Mouse (Mus musculus) heart, postnatal 0 days (tissue): Measurements from ENCODE around the gene Esam. TPM values are rescaled to one million over a fixed set of nuclear protein-coding genes. Genes with fewer than 3 reads are reported as not detected.

Experiments
- ATAC-seq: fragments of 200-750 bp; cut with Nextera tagmentation; 2 replicates; pipeline ENCODE4 v1.8.0; 2017; ENCODE audit warnings: low read depth, moderate number of reproducible peaks, moderate library complexity; ENCODE audit not compliant: insufficient read depth
- DNase-seq: peaks from one replicate; pipeline ENCODE4 v3.0.0-alpha.2; 2016; ENCODE audit warnings: low spot score
- H3K27ac ChIP-seq: fragments of 300-500 bp; sonication (generic); 2 replicates; pipeline ENCODE4 v1.5.1; 2014; ENCODE audit warnings: low read depth, mild to moderate bottlenecking
- H3K27me3 ChIP-seq: fragments of 300-500 bp; sonication (generic); 2 replicates; pipeline ENCODE4 v1.6.1; 2014; ENCODE audit warnings: low read length, mixed read lengths; ENCODE audit not compliant: control insufficient read depth, insufficient read depth
- H3K36me3 ChIP-seq: fragments of 300-500 bp; sonication (generic); replicated peaks from 2 replicates; pipeline ENCODE4 v1.6.1; 2014; ENCODE audit warnings: low read length, mixed read lengths; ENCODE audit not compliant: control insufficient read depth, insufficient read depth
- H3K4me1 ChIP-seq: fragments of 300-500 bp; sonication (generic); 2 replicates; pipeline ENCODE4 v1.6.1; 2014; ENCODE audit warnings: antibody characterized with exemption; ENCODE audit not compliant: control insufficient read depth, insufficient read depth
- H3K4me2 ChIP-seq: fragments of 300-500 bp; sonication (generic); 2 replicates; pipeline ENCODE4 v1.6.1; 2014; ENCODE audit warnings: low read depth, mild to moderate bottlenecking, low read length, moderate library complexity
- H3K4me3 ChIP-seq: fragments of 300-500 bp; sonication (generic); 2 replicates; pipeline ENCODE4 v1.5.1; 2014; ENCODE audit warnings: low read depth, low read length
- H3K9ac ChIP-seq: fragments of 300-500 bp; sonication (generic); replicated peaks from 2 replicates; pipeline ENCODE4 v1.6.1; 2014; ENCODE audit warnings: low read depth, low read length, mixed read lengths
- H3K9me3 ChIP-seq: fragments of 300-500 bp; sonication (generic); replicated peaks from 2 replicates; pipeline ENCODE4 v1.6.1; 2016; ENCODE audit warnings: low read length; ENCODE audit not compliant: control insufficient read depth
- CTCF ChIP-seq: IDR thresholded peaks from 2 replicates; pipeline ENCODE4 v1.5.1; 2016; ENCODE audit warnings: antibody characterized with exemption, control low read depth, low read depth
- EP300 ChIP-seq: IDR thresholded peaks from 2 replicates; pipeline ENCODE4 v1.6.1; 2016; ENCODE audit warnings: antibody characterized with exemption, low read depth
- WGBS: fragments of 180-500 bp; shearing (Covaris S2); extraction: QIAGEN DNeasy Blood & Tissue Kit; methylation state at CpG from one replicate; pipeline ENCODE4 v1.1.7; 2014; 5-methylcytosine and 5-hydroxymethylcytosine counted together
- polyA plus RNA-seq: library from polyadenylated mRNA; unstranded; fragments of >200 nt; fragmentation: Nextera tagmentation; extraction: Ambion mirVana; gene quantifications from 2 replicates; pipeline ENCODE4 v1.2.1, GENCODE M21; 2015
- total RNA-seq: library from RNA; depleted of rRNA; stranded (reverse); fragments of >200 nt; gene quantifications from 2 replicates; pipeline ENCODE4 v1.2.3, GENCODE M21; 2014; ENCODE audit warnings: low replicate concordance

Esam gene
- total and polyA plus RNA-seq, 2 experiments from 2014 or later, result 83.4 to 117 TPM

DNA sequence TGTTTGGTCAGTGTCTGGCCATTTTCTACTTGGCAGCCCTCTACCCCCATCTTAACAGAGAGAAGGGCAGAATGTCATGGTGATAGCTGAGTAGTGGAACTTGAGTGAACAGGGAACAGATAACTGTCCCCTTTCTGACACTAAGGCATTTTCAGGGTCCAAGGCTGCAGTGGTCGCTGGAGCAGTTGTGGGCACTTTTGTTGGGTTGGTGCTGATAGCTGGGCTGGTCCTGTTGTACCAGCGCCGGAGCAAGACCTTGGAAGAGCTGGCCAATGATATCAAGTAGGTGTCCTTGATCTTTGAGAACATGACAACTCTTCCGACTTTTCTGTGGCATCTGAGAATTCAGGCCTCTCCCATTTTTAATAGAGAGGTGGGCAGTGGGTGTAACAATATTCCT is 9.0 kb downstream of the Esam start:
- H3K4me3 ChIP-seq, result no peak overlapping the region
- 0 out of 2 replicates have a peak, but pooled peaks cover 8% of the 10 kb centered on the region for H3K36me3 ChIP-seq
- ATAC-seq (no peak), DNase-seq (no peak)
- H3K4me1 ChIP-seq, result peaks cover 6% of the 10 kb centered on the region; the same call in 1 of the 2 replicates
- H3K27ac ChIP-seq, result no peak overlapping the region
- TF ChIP-seq EP300 (no peak), CTCF (no peak)
- H3K27me3 ChIP-seq, result no peaks in the 10 kb centered on the region
- H3K9ac ChIP-seq, result no peak overlapping the region
- no peaks in the 10 kb centered on the region for H3K9me3 ChIP-seq
- WGBS, result 61% methylated on average over 4 of the region's 4 CpGs
- no peak overlapping the region for H3K4me2 ChIP-seq

DNA sequence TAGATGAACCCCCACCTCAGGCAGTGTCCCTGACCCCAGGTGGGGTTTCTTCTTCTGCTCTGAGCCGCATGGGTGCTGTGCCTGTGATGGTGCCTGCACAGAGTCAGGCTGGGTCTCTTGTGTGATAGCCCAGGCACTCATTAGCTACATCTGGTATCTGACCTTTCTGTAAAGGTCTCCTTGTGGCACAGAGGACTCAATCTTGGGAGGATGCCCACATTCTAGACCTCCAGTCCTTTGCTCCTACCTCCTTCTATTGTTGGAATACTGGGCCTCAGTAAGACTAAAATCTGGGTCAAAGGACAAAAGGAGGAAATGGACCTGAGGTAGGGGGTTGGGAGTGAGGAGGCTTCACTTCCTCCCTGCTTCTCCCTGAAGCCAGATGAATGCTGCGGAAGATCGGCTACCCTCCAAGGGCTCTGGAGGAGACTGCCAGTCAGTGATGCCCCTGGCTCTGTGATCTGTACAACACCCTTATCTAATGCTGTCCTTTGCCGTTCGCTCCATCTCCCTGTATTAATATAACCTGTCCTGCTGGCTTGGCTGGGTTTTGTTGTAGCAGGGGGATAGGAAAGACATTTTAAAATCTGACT is 9.9 kb downstream of the Esam start:
- DNase-seq, result no peak
- H3K9ac ChIP-seq, result no peak overlapping the region
- 0 out of 2 replicates have a peak, but pooled peaks cover 8% of the 10 kb centered on the region for H3K36me3 ChIP-seq
- H3K27me3 ChIP-seq, result no peaks in the 10 kb centered on the region
- peak overlapping the region; percentile 50 for H3K27ac ChIP-seq
- H3K4me1 ChIP-seq, result peaks cover 6% of the 10 kb centered on the region; the same call in 1 of the 2 replicates
- H3K9me3 ChIP-seq, result no peaks in the 10 kb centered on the region
- H3K4me3 ChIP-seq, result no peak overlapping the region
- H3K4me2 ChIP-seq, result no peak overlapping the region
- no peak for TF ChIP-seq EP300
- no peak for TF ChIP-seq CTCF
- peak; percentile 33; the same call in 1 of the 2 replicates for ATAC-seq
- WGBS, result 40% methylated on average over 5 of the region's 5 CpGs

DNA sequence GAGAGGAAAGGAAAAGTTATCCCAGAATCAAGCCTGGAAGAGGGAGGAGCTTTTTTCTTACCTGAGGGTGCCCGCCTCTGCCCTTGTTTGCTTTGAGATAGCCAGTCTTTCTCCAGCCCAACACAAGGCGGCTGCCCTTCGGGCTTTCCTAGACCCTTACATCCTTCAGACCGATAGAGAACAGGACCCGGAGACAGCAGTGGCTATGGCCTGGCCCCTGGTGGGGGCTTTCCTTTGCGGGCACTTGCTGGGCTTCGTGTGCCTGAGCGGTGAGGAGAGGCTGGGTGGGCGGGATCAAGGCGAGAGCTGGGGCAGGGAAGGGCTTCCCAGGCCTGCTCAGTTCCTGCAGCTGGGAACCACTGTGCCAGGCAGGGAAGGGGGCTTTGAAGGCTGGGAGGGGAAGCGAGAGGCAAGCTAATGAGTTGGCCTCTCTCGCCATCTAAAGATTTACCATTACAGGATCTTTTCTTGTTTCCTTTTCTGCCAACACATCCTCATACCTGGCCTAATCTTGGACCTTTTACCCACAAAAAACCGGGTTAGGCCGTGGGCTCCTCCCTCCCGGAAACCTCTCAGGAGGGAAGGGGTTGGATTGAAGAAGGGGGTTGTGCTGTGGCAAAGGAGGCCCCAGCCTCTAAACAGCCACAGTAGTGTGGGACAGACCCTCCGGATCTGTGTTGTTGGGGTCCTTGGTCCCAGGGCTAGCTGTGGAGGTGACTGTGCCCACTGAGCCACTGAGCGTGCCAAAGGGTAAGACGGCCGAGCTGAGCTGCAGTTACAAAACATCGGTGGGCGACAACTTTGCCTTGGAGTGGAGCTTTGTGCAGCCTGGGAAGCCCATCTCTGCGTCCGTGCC is 11.5 kb downstream of the Esam start, which contains the start of gene Vsig2:
Gene Vsig2, plus strand, starts transcription at position 86 of the 856 bp plus-strand sequence.
- no peak for ATAC-seq
- WGBS, result 62% methylated on average over 23 of the region's 23 CpGs
- H3K9me3 ChIP-seq, result no peaks in the 10 kb centered on the region
- DNase-seq, result no peak
- H3K27ac ChIP-seq, result peak within 1 kb of the TSS; percentile 36
- H3K4me2 ChIP-seq, result no peak within 1 kb of the TSS
- TF ChIP-seq EP300, result no peak
- no peak for TF ChIP-seq CTCF
- H3K36me3 ChIP-seq, result 0 out of 2 replicates have a peak, but pooled peaks cover 4% of the 10 kb centered on the region
- no peak within 1 kb of the TSS for H3K9ac ChIP-seq
- H3K4me3 ChIP-seq, result no peak within 1 kb of the TSS
- H3K27me3 ChIP-seq, result no peaks in the 10 kb centered on the region
- H3K4me1 ChIP-seq, result peaks cover 6% of the 10 kb centered on the region; the same call in 1 of the 2 replicates

DNA sequence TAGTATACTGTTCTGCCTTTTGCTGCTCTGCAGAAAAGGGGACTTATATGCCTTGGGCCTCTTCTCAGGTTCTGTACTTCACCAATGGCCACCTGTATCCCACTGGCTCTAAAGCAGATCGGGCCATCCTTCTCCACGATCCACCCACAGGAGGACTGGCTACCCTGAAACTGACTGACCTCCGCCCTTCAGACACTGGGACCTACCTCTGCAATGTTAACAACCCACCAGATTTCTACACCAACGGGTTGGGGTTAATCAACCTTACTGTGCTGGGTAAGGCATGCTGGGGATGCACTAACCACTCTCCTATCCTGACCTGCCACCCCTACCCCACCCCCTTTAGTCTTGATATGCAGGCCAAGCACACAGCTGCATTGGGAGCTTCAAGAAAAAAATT is 12.3 kb downstream of the Esam start:
- DNase-seq (no peak), ATAC-seq (no peak)
- Histone ChIP-seq H3K27ac (peak overlapping the region; percentile 36; the same call in 1 of the 2 replicates), H3K4me3 (no peak overlapping the region), H3K9me3 (no peaks in the 10 kb centered on the region), H3K9ac (no peak overlapping the region), H3K4me1 (peaks cover 9% of the 10 kb centered on the region), H3K4me2 (no peak overlapping the region), H3K27me3 (0 out of 2 replicates have a peak, but pooled peaks cover under 1% of the 10 kb centered on the region), H3K36me3 (0 out of 2 replicates have a peak, but pooled peaks cover 4% of the 10 kb centered on the region)
- 80% methylated on average over 4 of the region's 4 CpGs for WGBS
- no peak for TF ChIP-seq EP300
- TF ChIP-seq CTCF, result no peak

DNA sequence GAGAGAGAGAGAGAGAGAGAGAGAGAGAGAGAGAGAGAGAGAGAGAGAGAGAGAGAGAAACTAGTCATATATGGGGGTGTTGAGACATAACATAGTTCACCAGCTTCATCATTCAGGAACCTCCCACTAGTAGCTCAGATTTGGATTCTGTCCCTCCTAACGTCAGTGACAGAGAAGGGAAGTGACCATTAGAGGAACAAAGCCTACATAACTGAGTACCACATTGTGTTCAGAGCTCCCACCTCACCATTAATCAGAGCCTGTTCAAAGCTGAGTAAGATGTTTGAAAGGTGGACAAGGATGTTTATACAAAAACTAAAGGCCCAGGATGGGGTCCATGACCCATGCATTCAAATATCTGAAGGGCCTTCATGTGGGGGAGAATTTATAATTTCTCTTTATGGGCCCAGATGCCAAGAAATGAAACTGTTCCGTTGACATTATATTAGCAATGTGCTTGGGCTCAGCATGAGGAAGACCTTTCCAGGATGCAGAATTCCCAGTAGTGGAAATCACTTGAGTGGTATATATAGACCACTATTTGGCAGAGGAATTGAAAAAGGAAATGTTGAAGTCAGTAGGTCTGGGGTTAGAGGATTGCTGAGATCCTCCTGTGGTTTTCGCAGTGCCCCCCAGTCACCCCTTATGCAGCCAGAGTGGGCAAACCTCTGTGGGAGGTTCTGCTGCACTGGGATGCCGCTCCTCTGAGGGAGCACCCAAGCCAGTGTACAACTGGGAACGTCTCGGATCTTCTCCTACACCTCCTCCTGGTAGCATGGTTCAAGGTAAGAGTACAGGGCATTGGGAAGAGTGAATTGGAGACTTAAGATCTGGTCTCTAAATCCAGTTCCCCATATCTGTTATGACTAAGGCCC is 13.1 kb downstream of the Esam start:
- Histone ChIP-seq H3K4me3 (no peak overlapping the region), H3K36me3 (0 out of 2 replicates have a peak, but pooled peaks cover 4% of the 10 kb centered on the region), H3K4me1 (peaks cover 11% of the 10 kb centered on the region), H3K27ac (peak overlapping the region; percentile 72), H3K9ac (no peak overlapping the region), H3K4me2 (no peak overlapping the region), H3K27me3 (0 out of 2 replicates have a peak, but pooled peaks cover 4% of the 10 kb centered on the region), H3K9me3 (no peaks in the 10 kb centered on the region)
- no peak for TF ChIP-seq EP300
- no peak for TF ChIP-seq CTCF
- ATAC-seq, result no peak
- WGBS, result 55% methylated on average over 6 of the region's 6 CpGs
- DNase-seq, result no peak
